Mouse (Mus musculus) cerebellum, adult 11-12 months (tissue): Measurements from ENCODE around the gene Il1rapl2.

Source experiments
- DNase-seq: peaks from one replicate; pipeline ENCODE4 v3.0.0; 2022

Gene Il1rapl2

DNA sequence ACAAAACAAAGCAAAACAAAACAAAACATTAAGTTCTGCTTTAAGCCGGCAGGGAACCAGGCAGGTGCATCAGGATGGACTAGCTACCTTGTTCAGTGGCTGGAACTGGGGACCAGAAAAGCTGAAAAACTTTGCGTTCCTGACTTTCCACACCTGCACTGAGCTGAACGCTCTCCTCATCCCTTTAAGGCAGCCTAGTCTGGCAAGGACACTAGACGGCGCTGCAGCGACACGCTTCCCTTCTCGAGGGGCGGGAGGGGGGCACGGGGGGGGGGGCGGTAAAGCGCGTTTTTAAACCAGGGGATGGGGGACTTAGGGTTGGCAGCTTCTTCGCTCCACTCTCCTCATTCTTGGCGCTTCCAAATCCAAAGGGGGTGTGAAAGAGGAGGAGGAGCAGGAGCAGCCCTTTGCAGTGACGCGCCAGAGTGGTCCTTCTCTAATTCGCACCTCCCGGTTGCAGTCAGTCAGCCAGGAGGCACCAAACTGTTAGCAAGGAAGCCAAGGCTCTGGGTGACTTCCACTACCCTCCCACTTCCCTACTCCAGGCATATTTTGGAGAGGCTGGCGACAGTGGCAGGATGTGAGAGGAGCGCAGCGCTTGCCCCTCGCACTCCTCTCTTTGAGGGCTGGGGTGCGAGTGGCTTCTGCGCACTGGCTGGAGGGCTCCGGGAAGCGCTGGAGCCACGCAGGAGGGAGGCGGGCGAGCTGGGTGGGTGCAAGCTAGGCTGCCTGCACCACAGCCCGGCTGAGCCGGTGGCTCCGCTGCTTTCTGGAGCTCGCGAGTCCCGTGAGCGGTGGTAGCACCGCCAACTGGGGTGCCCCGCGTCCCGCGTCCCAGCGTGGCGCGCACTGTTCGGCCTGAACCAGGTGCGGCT, at the start of gene Il1rapl2:
TSS of gene Il1rapl2 (plus strand) at position 288 of the 875 bp plus-strand sequence.
- DNase-seq = no peak

DNA sequence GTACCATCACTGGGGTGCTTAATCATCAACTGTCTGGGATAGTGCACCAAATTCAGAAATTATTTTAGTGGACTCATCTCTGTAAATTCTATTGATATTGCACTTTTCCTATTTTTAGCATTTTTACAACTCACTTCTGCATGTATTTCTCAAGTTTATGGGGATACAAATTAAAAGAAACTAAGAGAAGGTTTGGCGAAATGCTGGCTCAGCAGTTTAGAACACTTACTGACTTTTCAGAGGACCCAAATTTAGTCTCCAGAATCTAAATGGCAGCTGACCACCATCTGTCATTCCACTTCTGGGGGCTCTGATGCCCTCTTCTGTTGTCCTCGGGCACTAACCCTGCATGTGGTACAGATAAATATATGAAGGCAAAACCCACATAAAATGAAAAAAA, 22.1 kb upstream of the Il1rapl2 start:
- no peak for DNase-seq

DNA sequence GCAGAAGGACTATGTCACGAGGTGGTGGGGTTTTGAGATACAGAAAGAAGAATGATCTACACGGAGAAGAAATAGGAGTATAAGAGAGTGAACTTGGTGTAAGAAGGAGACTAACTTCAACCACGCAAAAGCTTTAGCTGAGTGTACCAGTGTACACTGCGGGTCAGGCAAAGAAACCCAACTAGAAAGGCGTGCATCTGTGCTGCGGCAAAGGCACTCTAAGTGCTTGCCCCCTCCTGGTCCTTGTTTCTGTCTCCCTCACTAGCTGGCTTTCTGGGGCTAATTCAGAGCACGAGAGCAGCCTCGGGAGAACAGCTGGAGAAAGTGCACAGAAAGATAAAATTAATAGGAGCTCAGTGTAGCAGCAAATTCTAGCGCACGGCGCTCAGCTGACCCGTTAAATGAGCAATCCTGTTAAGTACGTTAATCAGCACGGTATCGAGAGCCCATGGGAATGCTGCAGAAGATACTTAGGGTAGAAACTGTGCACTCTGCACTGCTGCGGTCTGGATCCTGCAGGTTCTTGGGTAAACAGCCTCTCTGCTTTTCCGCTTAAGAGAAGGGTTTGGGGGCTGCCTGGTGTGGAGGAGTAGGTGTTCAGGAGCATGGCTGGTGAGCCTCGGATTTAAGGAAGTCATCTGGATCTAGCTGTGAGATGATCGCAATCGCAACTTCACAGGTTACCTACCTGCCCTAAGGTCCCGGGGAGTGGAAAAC, 778 bp upstream of the Il1rapl2 start:
- DNase-seq = no peak

DNA sequence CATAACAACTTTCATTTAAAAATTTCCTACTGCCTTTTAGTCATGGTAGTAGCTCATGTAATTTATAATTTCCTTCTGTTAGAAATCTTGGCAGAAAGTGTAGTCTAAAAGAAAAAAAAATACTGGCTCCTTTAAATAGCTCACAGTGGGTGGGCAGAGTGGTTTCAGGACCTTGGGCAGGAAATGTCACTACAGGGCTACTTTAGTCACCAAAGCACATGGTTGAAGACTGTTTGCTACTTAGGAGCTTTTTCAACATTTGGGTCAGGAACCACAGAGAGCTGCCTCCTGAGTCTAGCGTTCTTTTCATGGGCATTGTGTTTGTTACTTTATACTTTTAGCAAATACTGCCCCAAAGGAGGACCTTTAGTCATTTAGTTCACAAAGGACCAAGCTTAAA, 12.2 kb downstream of the Il1rapl2 start:
- no peak for DNase-seq

DNA sequence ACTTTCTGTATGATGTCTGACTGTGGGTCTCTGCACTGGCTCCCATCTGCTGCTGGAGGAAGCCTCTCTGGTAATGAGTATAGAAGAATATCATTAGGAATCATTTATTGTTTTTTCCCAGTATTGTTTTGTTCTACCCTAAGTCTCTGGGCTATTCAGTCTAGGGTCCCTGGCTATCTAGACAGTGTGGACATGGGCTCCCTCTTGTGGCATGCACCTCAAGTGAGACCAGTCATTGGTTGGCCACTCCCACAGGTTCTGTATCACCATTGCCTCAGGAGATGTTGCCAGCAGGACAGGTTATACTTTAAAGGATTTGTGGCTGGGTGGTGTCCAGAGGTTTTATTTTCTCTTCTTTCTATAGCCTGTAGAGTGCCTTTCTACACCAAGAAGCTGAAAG, 50.3 kb downstream of the Il1rapl2 start:
- DNase-seq = no peak

DNA sequence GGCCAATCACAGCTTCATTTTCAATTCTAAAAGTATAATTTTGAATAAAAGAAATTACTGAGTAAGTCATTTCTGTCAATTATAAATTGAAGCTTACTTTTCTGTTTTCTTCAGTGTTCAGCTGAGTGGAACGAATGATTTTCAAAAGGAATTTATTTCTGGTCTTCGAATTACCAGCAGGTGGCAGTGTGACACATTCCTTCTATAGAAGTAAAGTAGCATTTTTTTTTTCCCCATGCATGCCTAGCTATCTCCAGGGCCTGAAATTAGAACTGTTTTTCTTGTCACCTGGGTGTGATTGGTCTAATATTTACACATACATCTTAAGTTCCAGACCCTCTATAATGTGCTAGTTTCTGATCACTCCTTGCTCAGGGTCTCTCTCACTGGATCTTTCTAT, 96.6 kb downstream of the Il1rapl2 start:
- no peak for DNase-seq

DNA sequence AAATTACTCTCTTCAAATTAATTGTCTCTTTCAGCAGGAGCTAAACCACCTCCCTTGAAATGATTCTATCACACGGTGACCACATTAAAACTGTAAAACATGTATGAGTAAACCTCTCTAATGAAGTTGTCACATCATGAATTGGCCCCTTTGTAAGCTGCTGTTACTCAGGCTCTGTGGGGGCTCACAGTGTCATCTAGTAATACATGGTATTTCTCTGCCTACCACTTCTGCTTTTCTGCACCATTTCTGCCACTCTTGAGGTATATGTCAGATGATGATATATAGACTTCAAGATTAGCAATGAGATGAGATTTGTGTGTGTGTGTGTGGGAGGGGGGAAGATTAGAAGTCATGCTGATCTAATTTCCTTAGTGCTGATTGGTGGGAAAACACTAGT, 117.6 kb downstream of the Il1rapl2 start:
- DNase-seq = no peak

DNA sequence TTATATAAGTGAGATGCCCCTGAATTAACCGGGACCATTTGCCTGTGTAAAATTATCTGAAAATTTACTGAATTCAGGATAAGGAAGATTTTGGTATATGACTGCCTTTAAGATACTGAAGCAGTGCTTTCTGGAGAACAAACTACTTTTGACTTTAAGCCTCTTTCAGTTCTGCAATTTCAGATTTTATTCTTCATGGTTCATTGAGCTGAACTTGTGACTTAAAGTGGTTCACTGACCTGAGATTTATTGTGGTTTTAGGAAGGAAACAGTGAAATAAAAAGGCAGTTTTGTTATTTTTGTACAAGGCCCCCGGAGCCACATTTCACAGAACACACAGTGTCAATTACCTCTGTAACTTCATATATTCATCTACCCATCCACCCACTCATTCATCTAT, 129.6 kb downstream of the Il1rapl2 start:
- DNase-seq = no peak

DNA sequence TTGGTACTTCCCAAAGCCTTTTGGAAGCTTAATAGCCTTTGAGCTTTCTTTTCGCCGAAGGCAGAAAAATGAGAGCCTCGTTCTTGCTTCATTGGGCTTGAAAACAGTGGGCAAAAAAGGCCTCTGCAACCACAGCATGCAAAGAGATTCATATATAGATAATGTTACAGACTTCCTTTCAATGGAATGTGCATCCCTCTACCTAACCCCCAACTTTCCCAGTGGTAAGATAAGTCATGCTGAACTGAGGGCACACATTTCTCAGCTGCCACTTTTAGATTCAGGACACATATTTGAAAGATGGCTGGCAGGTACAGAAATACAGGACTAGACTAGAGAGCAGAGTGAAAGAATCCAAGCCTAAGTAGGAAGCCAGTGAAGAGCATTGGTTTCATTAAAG, 185.1 kb downstream of the Il1rapl2 start:
- DNase-seq = no peak

DNA sequence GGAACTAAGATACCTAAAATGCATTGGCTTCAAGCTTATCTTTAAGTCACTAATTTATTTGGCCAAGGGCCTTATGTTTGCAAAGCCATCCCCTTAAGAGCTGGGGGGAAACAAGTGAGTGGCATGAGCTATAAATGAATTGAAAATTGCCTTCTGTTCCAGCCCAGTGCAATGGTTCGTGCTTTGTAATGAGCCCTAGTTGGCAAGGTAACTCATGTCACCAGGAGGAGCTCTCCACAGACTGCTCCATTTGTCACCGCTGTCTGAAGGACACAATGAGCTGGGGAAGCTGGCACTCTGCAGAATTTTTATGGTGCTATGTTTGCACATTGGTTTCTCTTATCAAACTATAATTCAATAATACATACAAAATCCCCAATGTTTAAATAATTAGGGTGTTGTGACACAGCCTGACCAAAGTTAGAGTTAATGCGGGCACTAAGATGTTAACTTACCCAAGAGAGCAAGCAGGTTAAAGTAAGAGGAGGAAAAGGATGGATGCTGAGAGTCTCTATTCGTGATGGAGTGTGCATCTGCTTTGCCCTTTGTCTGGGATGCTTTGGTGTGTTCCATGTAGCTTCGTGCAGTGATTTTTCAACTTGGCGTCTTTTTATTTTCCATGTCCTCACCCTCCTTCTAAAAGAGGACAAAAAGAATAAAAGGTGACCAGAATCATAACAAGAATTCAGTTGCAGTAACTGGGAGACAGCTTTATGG, 235.2 kb downstream of the Il1rapl2 start:
- no peak for DNase-seq

DNA sequence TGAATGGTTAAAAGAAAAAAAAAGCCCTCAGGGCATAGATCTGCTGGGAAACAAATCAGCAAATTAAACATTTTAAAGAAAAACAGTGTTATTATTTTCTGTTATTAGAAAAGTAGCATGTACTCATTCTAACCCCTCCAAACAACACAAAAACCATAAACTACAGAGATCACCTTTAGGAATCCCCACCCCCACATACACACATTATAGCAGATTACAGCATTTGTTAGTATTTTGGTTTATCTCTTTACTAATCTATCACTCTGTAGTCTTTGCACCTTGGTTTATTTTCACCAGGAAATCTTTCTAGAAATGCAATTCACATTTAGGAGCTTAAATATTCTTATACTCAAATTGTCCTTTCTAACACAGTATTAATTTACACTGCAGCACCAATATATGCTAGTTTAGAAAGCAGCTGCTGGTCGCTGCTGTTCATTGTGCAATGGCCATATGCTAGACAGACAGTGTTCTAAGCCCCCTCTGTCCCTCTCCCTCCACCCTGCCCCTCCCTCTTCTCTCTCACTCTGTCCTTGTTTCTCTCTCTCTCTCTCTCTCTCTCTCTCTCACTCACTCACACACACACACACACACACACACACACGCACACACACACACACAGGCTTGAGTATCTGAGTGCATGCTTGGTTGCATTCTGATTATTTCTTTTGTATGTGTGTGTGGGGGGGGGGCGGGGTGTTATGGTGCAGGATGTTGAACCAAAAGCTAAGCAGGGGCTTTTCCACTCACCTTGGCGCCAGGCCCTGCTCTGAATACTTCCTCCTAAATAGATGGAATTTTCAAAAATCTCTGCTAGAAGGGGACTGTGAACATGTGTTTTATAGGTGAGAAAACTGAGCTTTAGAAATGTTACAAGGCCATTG, 236.1 kb downstream of the Il1rapl2 start:
- DNase-seq = no peak

DNA sequence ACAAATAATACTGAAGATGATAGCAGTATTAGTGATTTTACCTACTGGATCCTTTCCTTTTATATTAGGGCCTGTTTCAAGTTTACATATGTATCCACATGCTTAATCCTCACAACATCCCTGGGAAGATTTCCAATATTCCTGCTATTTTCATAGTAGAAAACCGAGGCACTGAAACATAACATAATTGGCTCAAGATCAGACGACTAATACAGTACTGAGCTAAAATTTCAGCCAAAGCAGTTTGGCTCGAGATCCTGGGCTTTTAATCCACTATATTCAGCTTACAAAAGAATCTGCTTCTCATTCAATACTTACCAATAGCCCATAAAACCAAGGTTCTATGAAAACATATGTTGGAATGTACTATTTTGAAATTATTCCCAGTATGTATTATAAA, 239.1 kb downstream of the Il1rapl2 start:
- no peak for DNase-seq

DNA sequence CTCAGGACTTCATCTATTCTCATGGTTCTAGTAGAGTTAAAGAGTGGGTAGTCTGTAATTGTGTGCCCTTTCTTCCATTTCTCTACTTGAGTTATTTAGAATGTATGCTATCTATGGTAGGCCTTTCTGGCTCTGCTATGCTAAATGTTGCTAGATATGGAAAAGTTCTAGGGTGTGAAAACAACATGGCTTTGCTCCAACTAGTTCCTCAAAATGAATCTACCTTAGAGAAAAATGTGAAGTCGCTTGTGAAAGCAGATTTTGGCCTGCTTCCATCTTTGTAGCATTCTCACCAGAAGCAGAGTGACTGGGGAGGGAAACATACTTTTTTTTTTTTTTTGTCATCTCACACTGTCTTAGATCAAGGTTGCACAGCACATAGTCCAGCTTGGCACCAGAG, 241.7 kb downstream of the Il1rapl2 start:
- no peak for DNase-seq

DNA sequence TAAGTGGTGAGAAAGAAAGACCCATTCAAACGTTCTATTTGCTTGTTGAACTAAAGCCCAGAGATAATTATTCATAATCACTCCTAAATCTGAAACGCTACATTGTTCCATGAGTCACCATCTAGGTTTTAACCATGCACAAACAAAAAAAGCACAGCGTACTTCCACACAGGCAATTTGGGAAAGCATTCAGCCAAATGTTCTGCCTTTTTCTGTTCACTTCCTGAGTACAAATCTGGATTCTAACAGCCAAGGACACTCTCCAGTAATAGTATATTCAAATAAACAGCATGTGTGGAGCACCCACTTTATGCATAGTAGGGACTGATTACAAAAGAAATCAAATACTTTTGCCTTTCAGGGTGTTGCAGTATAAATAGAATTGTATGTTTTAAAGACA, 278.5 kb downstream of the Il1rapl2 start:
- DNase-seq = no peak

DNA sequence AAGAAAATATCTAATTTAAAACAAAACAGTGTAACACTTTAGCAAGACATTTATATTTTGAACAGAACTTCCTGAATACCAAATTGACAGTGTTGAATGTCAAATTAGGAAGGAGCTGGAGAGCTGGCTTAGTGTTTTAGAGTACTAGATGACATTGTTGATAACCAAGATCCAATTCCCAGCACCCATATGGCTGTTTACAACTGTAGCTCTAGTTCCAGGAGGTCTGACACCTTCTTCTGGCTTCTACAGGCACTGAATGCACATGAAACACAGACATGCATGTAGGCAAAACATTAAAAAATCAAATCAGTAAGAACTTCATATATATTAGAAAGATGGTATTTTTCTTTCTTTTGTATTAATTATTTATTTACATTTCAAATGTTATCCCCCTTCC, 353.1 kb downstream of the Il1rapl2 start:
- DNase-seq = no peak

DNA sequence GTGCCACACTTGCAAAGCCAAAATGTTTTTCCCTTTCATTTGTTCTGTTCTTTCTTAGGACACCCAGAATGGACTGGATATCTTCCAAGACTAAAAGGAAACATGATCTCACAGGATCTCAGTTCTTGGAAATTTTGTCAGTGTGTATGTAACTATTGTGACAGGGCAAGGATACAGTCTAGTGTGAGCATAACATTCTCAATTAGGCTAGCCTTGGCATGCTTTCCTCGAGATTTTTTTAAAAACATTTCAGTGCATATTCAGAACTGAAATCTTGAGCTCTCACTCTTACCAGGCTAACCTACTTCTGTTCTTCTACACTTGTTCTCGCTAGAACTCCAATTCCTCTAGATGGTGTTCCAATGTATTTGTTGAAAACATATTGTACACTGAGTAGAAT, 356.4 kb downstream of the Il1rapl2 start:
- DNase-seq = no peak

DNA sequence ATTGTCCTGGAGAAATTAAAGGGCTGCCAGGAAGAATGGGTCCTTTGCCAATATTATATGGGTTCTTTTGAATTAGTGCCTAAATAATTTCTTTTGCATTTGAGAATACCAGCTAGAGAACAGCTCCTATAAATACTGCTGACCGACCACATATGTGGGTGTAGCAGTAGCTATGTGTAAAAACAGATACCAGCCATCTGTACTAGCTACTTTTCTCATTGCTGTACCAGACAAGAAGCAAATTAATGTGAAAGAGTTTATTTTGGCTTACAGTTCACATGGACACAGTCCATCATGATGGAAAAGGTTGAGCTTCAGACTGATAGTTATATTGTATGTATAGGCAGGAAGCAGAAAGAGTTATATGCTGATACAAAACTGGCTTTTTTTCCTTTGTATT, 377.3 kb downstream of the Il1rapl2 start:
- DNase-seq = no peak

DNA sequence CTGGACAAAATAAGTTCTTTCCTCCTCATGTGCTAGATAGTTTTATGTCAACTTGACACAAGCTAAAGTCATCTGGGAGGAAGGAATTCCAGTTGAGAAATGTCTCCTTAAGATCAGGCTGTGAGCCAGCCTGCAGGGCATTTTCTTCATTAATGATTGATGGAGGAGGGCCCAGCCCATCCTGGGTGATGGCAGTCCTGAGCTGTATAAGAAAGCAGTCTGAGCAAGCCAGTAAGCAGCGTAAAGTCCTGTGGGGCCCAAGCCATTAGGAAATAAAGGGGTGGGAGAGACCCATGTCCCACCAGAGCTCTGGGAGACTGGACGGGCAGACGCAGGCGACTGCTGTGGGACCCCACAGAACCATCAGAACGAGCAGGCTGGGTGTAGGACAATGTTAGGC, 400.9 kb downstream of the Il1rapl2 start:
- no peak for DNase-seq

DNA sequence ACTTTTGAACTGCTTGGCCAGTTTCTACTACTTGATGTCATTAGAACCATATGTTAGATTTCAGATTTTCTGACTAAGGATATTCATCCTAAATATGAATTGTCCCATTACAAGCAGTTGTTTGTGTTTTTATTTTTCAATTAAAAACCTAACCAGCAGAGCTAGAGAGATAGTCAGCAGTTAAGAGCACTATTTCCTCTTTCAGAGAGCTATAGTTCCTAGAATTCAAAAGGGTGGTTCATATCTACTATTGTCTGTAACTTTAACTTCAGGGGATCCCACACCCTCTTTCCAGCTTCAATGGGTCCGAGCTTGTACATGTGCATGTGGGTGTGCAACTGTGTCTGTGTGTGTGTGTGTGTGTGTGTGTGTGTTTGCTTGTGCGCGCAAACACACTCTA, 472.7 kb downstream of the Il1rapl2 start:
- DNase-seq = no peak

DNA sequence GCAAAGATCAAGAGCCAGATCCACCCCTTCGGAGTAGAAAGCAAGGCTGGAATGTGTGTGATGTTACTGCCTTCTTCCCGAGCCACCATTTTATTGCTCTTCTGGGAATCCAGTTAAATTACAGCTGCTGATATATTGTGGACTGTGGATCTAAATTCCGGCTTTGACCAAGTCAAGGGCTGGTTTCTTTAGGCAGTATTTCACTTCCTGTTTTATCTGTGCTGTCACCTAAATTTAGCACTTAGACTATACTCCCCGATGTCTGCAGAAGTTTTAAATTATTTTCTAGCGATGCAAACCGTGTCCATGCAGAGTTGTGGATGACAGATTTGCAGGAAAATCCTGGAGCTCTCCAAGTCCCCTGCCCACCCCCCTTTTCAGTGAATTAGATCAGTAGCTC, 533.5 kb downstream of the Il1rapl2 start:
- no peak for DNase-seq

DNA sequence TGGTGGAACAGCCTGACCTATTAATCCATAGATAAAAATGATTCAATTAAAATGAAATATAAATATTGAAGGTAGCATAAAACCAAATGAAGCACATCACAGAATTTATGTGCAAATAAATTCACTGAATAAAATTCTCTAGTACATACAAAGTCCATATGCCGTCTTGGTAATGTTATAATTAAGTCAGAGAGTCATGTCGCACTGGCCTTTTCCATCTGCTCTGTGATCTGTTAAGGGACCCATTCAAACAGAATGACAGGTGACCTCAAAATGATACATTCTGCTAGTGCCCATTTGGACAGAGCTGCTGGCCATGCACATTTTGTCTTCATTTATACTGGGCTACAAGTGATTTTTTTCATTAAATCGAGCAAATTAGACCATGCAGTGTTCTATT, 534.3 kb downstream of the Il1rapl2 start:
- DNase-seq = no peak

DNA sequence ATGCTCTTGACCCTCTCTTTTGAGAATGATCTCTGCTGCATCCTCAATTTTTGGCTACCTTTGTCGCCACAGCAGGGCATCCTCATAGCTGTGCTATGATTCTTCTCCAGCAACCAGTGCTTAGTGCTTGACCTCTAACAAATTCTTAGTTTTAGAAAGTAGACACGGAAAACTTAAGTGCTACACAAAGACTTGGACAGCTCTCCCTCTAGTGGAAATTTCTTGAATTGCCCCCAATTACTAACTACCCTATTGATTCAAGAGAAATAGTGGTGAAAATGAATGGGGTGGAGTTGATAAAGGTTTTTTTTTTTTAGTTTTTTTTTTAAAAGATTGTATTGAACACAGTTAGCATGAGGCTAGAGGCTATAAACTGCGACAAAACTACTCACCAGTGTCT, 599.7 kb downstream of the Il1rapl2 start:
- no peak for DNase-seq

DNA sequence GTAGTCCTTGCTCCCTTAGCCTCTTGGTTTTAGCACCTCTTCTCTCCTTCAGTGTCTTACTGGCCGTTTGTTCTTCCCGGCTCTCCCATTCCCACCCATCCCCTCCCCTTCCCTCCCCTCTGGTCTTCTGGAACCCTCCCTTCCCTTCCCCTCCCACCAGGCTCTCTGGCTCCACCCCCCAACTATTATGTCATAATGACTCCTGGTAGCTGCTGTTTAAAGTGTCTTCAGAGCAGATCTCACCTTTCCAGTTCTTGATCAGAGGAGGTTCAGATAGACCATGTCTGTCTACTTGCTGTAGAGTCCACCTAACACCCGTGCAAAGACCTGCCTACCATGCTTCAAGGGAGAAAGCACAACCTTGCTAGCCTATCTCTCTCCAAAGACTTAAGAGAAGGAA, 639.1 kb downstream of the Il1rapl2 start, which contains the start of gene Tex13a:
TSS of gene Tex13a (minus strand) at position 101 of the 400 bp plus-strand sequence.
- DNase-seq = no peak
